Mouse (Mus musculus): ENCODE data around the gene Sstr3. TPM values are rescaled to one million over a fixed set of nuclear protein-coding genes. Genes with fewer than 3 reads are reported as not detected.

Sstr3 gene
- polyA plus RNA-seq, 1 experiment = not detected

GRCm38 (mm10) chr15:78532566-78533345, 11.7 kb downstream of the Sstr3 start:
- no peak for TF ChIP-seq POLR2A (IDR thresholded peaks at IDR 0.05; ENCODE audit: low read depth, low read length)
- TF ChIP-seq CTCF (IDR thresholded peaks at IDR 0.05; ENCODE audit: borderline replicate concordance, insufficient read depth, low read length) = no peak
- Histone ChIP-seq H3K4me1 (ENCODE audit: control insufficient read depth, insufficient read depth, low read length) (peaks cover 3% of the 10 kb centered on the region; the same call in 1 of the 2 replicates), H3K4me3 (ENCODE audit: insufficient read depth, low read length) (no peak overlapping the region), H3K27ac (ENCODE audit: insufficient read depth, low read length) (no peak overlapping the region)

- Histone ChIP-seq H3K27ac (ENCODE audit: insufficient read depth, low read length) (peak overlapping the region; percentile 90), H3K4me1 (ENCODE audit: control insufficient read depth, insufficient read depth, low read length) (peaks cover 3% of the 10 kb centered on the region; the same call in 1 of the 2 replicates), H3K4me3 (ENCODE audit: insufficient read depth, low read length) (no peak overlapping the region)
- TF ChIP-seq CTCF (IDR thresholded peaks at IDR 0.05; ENCODE audit: borderline replicate concordance, insufficient read depth, low read length) (peak; percentile 88), POLR2A (IDR thresholded peaks at IDR 0.05; ENCODE audit: low read depth, low read length) (peak; percentile 45)
These were observed 12.5 kb downstream of the Sstr3 start for GRCm38 (mm10) chr15:78531901-78532469.

- Histone ChIP-seq H3K27ac (ENCODE audit: insufficient read depth, low read length) (peak overlapping the region; percentile 90), H3K4me3 (ENCODE audit: insufficient read depth, low read length) (no peak overlapping the region), H3K4me1 (ENCODE audit: control insufficient read depth, insufficient read depth, low read length) (peaks cover 3% of the 10 kb centered on the region; the same call in 1 of the 2 replicates)
- no peak for TF ChIP-seq POLR2A (IDR thresholded peaks at IDR 0.05; ENCODE audit: low read depth, low read length)
- TF ChIP-seq CTCF (IDR thresholded peaks at IDR 0.05; ENCODE audit: borderline replicate concordance, insufficient read depth, low read length) = no peak
These were observed 13.1 kb downstream of the Sstr3 start for GRCm38 (mm10) chr15:78531451-78531720.

GRCm38 (mm10) chr15:78530671-78531450, 13.6 kb downstream of the Sstr3 start, which contains the start of gene C1qtnf6:
TSS of gene C1qtnf6 (minus strand) at chr15:78531416.
- Histone ChIP-seq H3K4me1 (ENCODE audit: control insufficient read depth, insufficient read depth, low read length) (peaks cover 3% of the 10 kb centered on the region; the same call in 1 of the 2 replicates), H3K4me3 (ENCODE audit: insufficient read depth, low read length) (no peak within 1 kb of the TSS), H3K27ac (ENCODE audit: insufficient read depth, low read length) (peak within 1 kb of the TSS; percentile 90)
- TF ChIP-seq CTCF (IDR thresholded peaks at IDR 0.05; ENCODE audit: borderline replicate concordance, insufficient read depth, low read length) (no peak), POLR2A (IDR thresholded peaks at IDR 0.05; ENCODE audit: low read depth, low read length) (peak; percentile 51; the same call in 1 of the 2 replicates)

GRCm38 (mm10) chr15:78530141-78530540, 14.3 kb downstream of the Sstr3 start:
- H3K4me1 ChIP-seq (ENCODE audit: control insufficient read depth, insufficient read depth, low read length) = peaks cover 3% of the 10 kb centered on the region; the same call in 1 of the 2 replicates
- H3K27ac ChIP-seq (ENCODE audit: insufficient read depth, low read length) = peak overlapping the region; percentile 90
- no peak for TF ChIP-seq CTCF (IDR thresholded peaks at IDR 0.05; ENCODE audit: borderline replicate concordance, insufficient read depth, low read length)
- TF ChIP-seq POLR2A (IDR thresholded peaks at IDR 0.05; ENCODE audit: low read depth, low read length) = no peak
- no peak overlapping the region for H3K4me3 ChIP-seq (ENCODE audit: insufficient read depth, low read length)

GRCm38 (mm10) chr15:78529428-78529990, 15.0 kb downstream of the Sstr3 start:
- H3K4me1 ChIP-seq (ENCODE audit: control insufficient read depth, insufficient read depth, low read length) = peaks cover 3% of the 10 kb centered on the region; the same call in 1 of the 2 replicates
- TF ChIP-seq CTCF (IDR thresholded peaks at IDR 0.05; ENCODE audit: borderline replicate concordance, insufficient read depth, low read length) (no peak), POLR2A (IDR thresholded peaks at IDR 0.05; ENCODE audit: low read depth, low read length) (peak; percentile 98)
- H3K27ac ChIP-seq (ENCODE audit: insufficient read depth, low read length) = peak overlapping the region; percentile 90
- peak overlapping the region; percentile 55 for H3K4me3 ChIP-seq (ENCODE audit: insufficient read depth, low read length)

- peak overlapping the region; percentile 88 for H3K27ac ChIP-seq (ENCODE audit: insufficient read depth, low read length)
- H3K4me1 ChIP-seq (ENCODE audit: control insufficient read depth, insufficient read depth, low read length) = peaks cover 3% of the 10 kb centered on the region; the same call in 1 of the 2 replicates
- H3K4me3 ChIP-seq (ENCODE audit: insufficient read depth, low read length) = peak overlapping the region; percentile 55
- peak; percentile 17; the same call in 1 of the 2 replicates for TF ChIP-seq POLR2A (IDR thresholded peaks at IDR 0.05; ENCODE audit: low read depth, low read length)
- TF ChIP-seq CTCF (IDR thresholded peaks at IDR 0.05; ENCODE audit: borderline replicate concordance, insufficient read depth, low read length) = no peak
These were observed 15.6 kb downstream of the Sstr3 start for GRCm38 (mm10) chr15:78528726-78529411.

- peaks cover 3% of the 10 kb centered on the region; the same call in 1 of the 2 replicates for H3K4me1 ChIP-seq (ENCODE audit: control insufficient read depth, insufficient read depth, low read length)
- H3K4me3 ChIP-seq (ENCODE audit: insufficient read depth, low read length) = no peak overlapping the region
- TF ChIP-seq CTCF (IDR thresholded peaks at IDR 0.05; ENCODE audit: borderline replicate concordance, insufficient read depth, low read length) = no peak
- no peak for TF ChIP-seq POLR2A (IDR thresholded peaks at IDR 0.05; ENCODE audit: low read depth, low read length)
These were observed 16.5 kb downstream of the Sstr3 start for GRCm38 (mm10) chr15:78527973-78528372.

GRCm38 (mm10) chr15:78524163-78524562, 20.3 kb downstream of the Sstr3 start:
- no peaks in the 10 kb centered on the region for H3K4me1 ChIP-seq (ENCODE audit: control insufficient read depth, insufficient read depth, low read length)
- no peak overlapping the region for H3K27ac ChIP-seq (ENCODE audit: insufficient read depth, low read length)
- H3K4me3 ChIP-seq (ENCODE audit: insufficient read depth, low read length) = no peak overlapping the region
- no peak for TF ChIP-seq POLR2A (IDR thresholded peaks at IDR 0.05; ENCODE audit: low read depth, low read length)
- TF ChIP-seq CTCF (IDR thresholded peaks at IDR 0.05; ENCODE audit: borderline replicate concordance, insufficient read depth, low read length) = no peak

More at GRCm38 (mm10) chr15:78527973-78528372, 16.5 kb downstream of the Sstr3 start:
- no peak overlapping the region for H3K27ac ChIP-seq (ENCODE audit: insufficient read depth, low read length)

Measured in embryonic fibroblast, embryonic 13.5 days (primary cell).